Mouse (Mus musculus) ES-E14 (cell line): ENCODE data around the gene Dnttip1. TPM values are rescaled to one million over a fixed set of nuclear protein-coding genes. Genes with fewer than 3 reads are reported as not detected.

Experiments
- DNase-seq: peaks from one replicate; pipeline ENCODE4 v3.0.0-alpha.2; 2013; ENCODE audit warnings: low read depth, low spot score
- H3K27ac ChIP-seq: 2 replicates; pipeline ENCODE4 v1.5.1; 2012; ENCODE audit warnings: low read depth, mild to moderate bottlenecking, low read length, moderate library complexity, mixed read lengths; ENCODE audit not compliant: poor library complexity, insufficient read depth, severe bottlenecking
- H3K36me3 ChIP-seq: 2 replicates; pipeline ENCODE4 v1.6.1; 2012; ENCODE audit warnings: mild to moderate bottlenecking, low read length, moderate library complexity, mixed read lengths; ENCODE audit not compliant: control insufficient read depth, poor library complexity, insufficient read depth, severe bottlenecking
- H3K4me1 ChIP-seq, 2 experiments: fragments of 150-350 bp in 1 of 2; sonication (generic) in 1 of 2; 2 replicates each; pipeline ENCODE4 v1.6.1; 2012; ENCODE audit warnings: low read length in 2 of 2, mild to moderate bottlenecking in 1 of 2, mixed read lengths in 1 of 2; ENCODE audit not compliant: control insufficient read depth in 2 of 2, insufficient read depth in 2 of 2, poor library complexity in 1 of 2
- H3K4me3 ChIP-seq, 2 experiments: fragments of 150-350 bp in 1 of 2; sonication (generic) in 1 of 2; 2 replicates each; pipeline ENCODE4 v1.5.1; 2012; ENCODE audit warnings: low read length in 2 of 2, low read depth in 1 of 2, mild to moderate bottlenecking in 1 of 2, mixed read lengths in 1 of 2; ENCODE audit not compliant: insufficient read depth in 1 of 2, poor library complexity in 1 of 2, severe bottlenecking in 1 of 2
- H3K9ac ChIP-seq: 2 replicates; pipeline ENCODE4 v1.6.1; 2012; ENCODE audit warnings: low read depth, mild to moderate bottlenecking, low read length, mixed read lengths; ENCODE audit not compliant: poor library complexity, insufficient read depth, severe bottlenecking
- H3K9me3 ChIP-seq: fragments of 150-350 bp; sonication (generic); 2 replicates; pipeline ENCODE4 v1.6.1; 2012; ENCODE audit warnings: low read depth, mild to moderate bottlenecking, low read length; ENCODE audit not compliant: control insufficient read depth, insufficient read depth
- CHD2 ChIP-seq: IDR thresholded peaks from 2 replicates; pipeline ENCODE4 v1.6.1; 2014; ENCODE audit warnings: mild to moderate bottlenecking, low read depth, low read length, inconsistent platforms
- HCFC1 ChIP-seq: IDR thresholded peaks from 2 replicates; pipeline ENCODE4 v1.6.1; 2012; ENCODE audit warnings: low read length, inconsistent platforms, borderline replicate concordance; ENCODE audit not compliant: insufficient read depth
- MAFK ChIP-seq: IDR thresholded peaks from 2 replicates; pipeline ENCODE4 v1.6.1; 2014; ENCODE audit warnings: mild to moderate bottlenecking, low read depth, low read length, inconsistent platforms; ENCODE audit not compliant: insufficient read depth
- ZC3H11A ChIP-seq: IDR thresholded peaks from 2 replicates; pipeline ENCODE4 v1.6.1; 2012; ENCODE audit warnings: low read depth, mild to moderate bottlenecking, inconsistent platforms, low read length, borderline replicate concordance
- ZNF384 ChIP-seq: IDR thresholded peaks from 2 replicates; pipeline ENCODE4 v1.6.1; 2012; ENCODE audit warnings: low read depth, low read length, inconsistent platforms
- in situ Hi-C, 2 experiments: fragments of 600-800 bp; cut with MboI; formaldehyde crosslinking; loops; one replicate each; pipeline ENCODE4 v1.15.1; 2025; ENCODE audit warnings: low sequenced_read_pairs in 2 of 2, inconsistent platforms in 1 of 2; ENCODE audit not compliant: unreplicated experiment in 2 of 2
- total RNA-seq: library from RNA; depleted of rRNA; stranded (reverse); fragments of 300-350 nt; gene quantifications from 2 replicates; pipeline ENCODE4 v1.2.3, GENCODE M21; 2012

Gene Dnttip1
- total RNA-seq, 1 experiment, result 13.3 TPM

GRCm38 (mm10) chr2:164776130-164776529, 30.3 kb downstream of the Dnttip1 start:
- TF ChIP-seq ZC3H11A (no peak), MAFK (no peak), ZNF384 (no peak), CHD2 (no peak)
- Histone ChIP-seq H3K9me3 (no peaks in the 10 kb centered on the region), H3K4me1 (peaks cover 0 to 15% of the 10 kb centered on the region in 2 experiments; a peak in 2 of 4 replicates), H3K36me3 (peaks cover 19% of the 10 kb centered on the region), H3K4me3 (no peak overlapping the region), H3K27ac (no peak overlapping the region), H3K9ac (no peak overlapping the region)
- in situ Hi-C loops, result no loop called here
- DNase-seq, result no peak

- peak overlapping the region; percentile 11 to 40; a peak in 2 of 4 replicates for H3K4me3 ChIP-seq
- TF ChIP-seq CHD2, result no peak
- TF ChIP-seq MAFK, result no peak
- no peak for TF ChIP-seq HCFC1
- TF ChIP-seq ZC3H11A, result no peak
- TF ChIP-seq ZNF384, result no peak
- H3K4me1 ChIP-seq, result peaks cover 0 to 13% of the 10 kb centered on the region in 2 experiments; a peak in 2 of 4 replicates
- H3K9me3 ChIP-seq, result no peaks in the 10 kb centered on the region
- DNase-seq, result no peak
- in situ Hi-C loops, result no loop called here
- no peak overlapping the region for H3K9ac ChIP-seq
- peaks cover 12% of the 10 kb centered on the region for H3K36me3 ChIP-seq
- H3K27ac ChIP-seq, result no peak overlapping the region
These were observed 31.0 kb downstream of the Dnttip1 start for GRCm38 (mm10) chr2:164776801-164777200.

GRCm38 (mm10) chr2:164777246-164778014, 31.6 kb downstream of the Dnttip1 start:
- in situ Hi-C loops, result no loop called here
- peaks cover 0 to 10% of the 10 kb centered on the region in 2 experiments; a peak in 2 of 4 replicates for H3K4me1 ChIP-seq
- no peak for DNase-seq
- peaks cover 6% of the 10 kb centered on the region for H3K36me3 ChIP-seq
- TF ChIP-seq ZC3H11A, result no peak
- no peak for TF ChIP-seq ZNF384
- TF ChIP-seq CHD2, result no peak
- TF ChIP-seq HCFC1, result no peak
- no peak for TF ChIP-seq MAFK
- peak overlapping the region in 1 of 2 experiments; percentile 40; a peak in 1 of 4 replicates for H3K4me3 ChIP-seq
- H3K9me3 ChIP-seq, result no peaks in the 10 kb centered on the region
- H3K9ac ChIP-seq, result no peak overlapping the region
- H3K27ac ChIP-seq, result no peak overlapping the region

GRCm38 (mm10) chr2:164778015-164778287, 32.2 kb downstream of the Dnttip1 start:
- Histone ChIP-seq H3K27ac (no peak overlapping the region), H3K4me3 (no peak overlapping the region), H3K9me3 (no peaks in the 10 kb centered on the region), H3K9ac (no peak overlapping the region), H3K36me3 (peaks cover 3% of the 10 kb centered on the region), H3K4me1 (peaks cover 0 to 10% of the 10 kb centered on the region in 2 experiments; a peak in 2 of 4 replicates)
- TF ChIP-seq ZC3H11A (no peak), CHD2 (no peak), MAFK (no peak), ZNF384 (no peak), HCFC1 (no peak)
- in situ Hi-C loops, result no loop called here
- no peak for DNase-seq
